Mouse (Mus musculus) hindbrain, embryonic 11.5 days (tissue): ENCODE results near the gene Tgtp2. TPM values are rescaled to one million over a fixed set of nuclear protein-coding genes. Genes with fewer than 3 reads are reported as not detected.
A peak's percentile ranks its signal among the peaks of the same experiment; 100 is the strongest.

Experiments
- ATAC-seq: fragments of 200-750 bp; cut with Nextera tagmentation; 2 replicates; pipeline ENCODE4 v1.8.0; 2017; ENCODE audit warnings: mild to moderate bottlenecking, moderate TSS enrichment, moderate library complexity; ENCODE audit not compliant: low FRiP score
- DNase-seq: peaks from one replicate; pipeline ENCODE4 v3.0.0-alpha.2; 2015; ENCODE audit warnings: low spot score
- H3K27ac ChIP-seq: fragments of 300-500 bp; sonication (generic); 2 replicates; pipeline ENCODE4 v1.5.1; 2014; ENCODE audit warnings: mild to moderate bottlenecking, low read depth, low read length
- H3K27me3 ChIP-seq: fragments of 300-500 bp; sonication (generic); 2 replicates; pipeline ENCODE4 v1.6.1; 2014; ENCODE audit warnings: mild to moderate bottlenecking, low read length, moderate library complexity, mixed read lengths; ENCODE audit not compliant: control insufficient read depth, insufficient read depth
- H3K36me3 ChIP-seq: fragments of 300-500 bp; sonication (generic); 2 replicates; pipeline ENCODE4 v1.6.1; 2014; ENCODE audit warnings: mild to moderate bottlenecking, low read length, moderate library complexity, mixed read lengths; ENCODE audit not compliant: control insufficient read depth, insufficient read depth
- H3K4me1 ChIP-seq: fragments of 300-500 bp; sonication (generic); replicated peaks from 2 replicates; pipeline ENCODE4 v1.6.1; 2014; ENCODE audit warnings: low read length, mixed read lengths; ENCODE audit not compliant: control insufficient read depth, insufficient read depth
- H3K4me2 ChIP-seq: fragments of 300-500 bp; sonication (generic); replicated peaks from 2 replicates; pipeline ENCODE4 v1.6.1; 2014; ENCODE audit warnings: mild to moderate bottlenecking, low read depth, low read length
- H3K4me3 ChIP-seq: fragments of 300-500 bp; sonication (generic); 2 replicates; pipeline ENCODE4 v1.5.1; 2014; ENCODE audit warnings: low read depth, low read length
- H3K9ac ChIP-seq: fragments of 300-500 bp; sonication (generic); 2 replicates; pipeline ENCODE4 v1.6.1; 2014; ENCODE audit warnings: low read depth, low read length
- H3K9me3 ChIP-seq: fragments of 300-500 bp; sonication (generic); 2 replicates; pipeline ENCODE4 v1.6.1; 2016; ENCODE audit warnings: low read length; ENCODE audit not compliant: control insufficient read depth
- WGBS: fragments of 180-500 bp; shearing (Covaris S2); extraction: QIAGEN DNeasy Blood & Tissue Kit; methylation state at CpG from one replicate; pipeline ENCODE4 v1.1.7; 2014; 5-methylcytosine and 5-hydroxymethylcytosine counted together
- polyA plus RNA-seq: library from polyadenylated mRNA; unstranded; fragments of >200 nt; fragmentation: Nextera tagmentation; extraction: Ambion mirVana; gene quantifications from 2 replicates; pipeline ENCODE4 v1.2.1, GENCODE M21; 2014

The Tgtp2 gene
- polyA plus RNA-seq, 1 experiment from 2014 or later: not detected

DNA sequence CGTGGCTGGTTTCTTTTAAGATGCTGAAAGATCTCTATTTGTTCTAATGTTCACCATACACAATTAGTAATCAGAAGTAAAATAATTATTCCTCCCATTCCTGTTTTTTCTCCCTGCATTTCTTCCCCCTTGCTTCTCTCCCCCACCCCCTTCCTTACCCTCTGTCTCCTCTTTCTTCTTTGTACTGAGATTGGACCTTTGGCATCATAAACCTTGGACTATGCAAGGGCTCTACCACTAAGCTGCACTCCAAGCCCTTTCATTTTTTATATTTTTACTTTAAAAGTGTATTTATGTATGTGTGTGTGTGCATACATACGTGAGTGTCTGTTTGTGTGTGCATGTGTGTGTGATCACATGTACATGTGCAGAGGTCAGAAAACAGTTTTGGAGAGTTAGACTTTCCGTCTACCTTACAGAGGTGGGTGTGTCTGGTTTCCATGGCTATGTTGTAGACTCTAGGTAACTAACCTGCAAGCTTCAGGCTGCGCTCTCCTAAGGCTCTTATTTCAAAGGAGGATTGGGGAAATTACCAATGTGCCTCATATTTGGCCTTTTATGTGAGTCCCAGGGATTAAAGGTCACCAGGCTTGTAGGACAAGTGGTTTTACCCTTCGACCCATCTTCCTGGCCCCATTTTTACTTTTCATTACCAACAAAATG lies 25.1 kb upstream of the Tgtp2 start:
- no peak overlapping the region for H3K27ac ChIP-seq
- H3K4me1 ChIP-seq: no peaks in the 10 kb centered on the region
- no peaks in the 10 kb centered on the region for H3K27me3 ChIP-seq
- no peak overlapping the region for H3K4me2 ChIP-seq
- 87% methylated on average over 5 of the region's 5 CpGs for WGBS
- no peaks in the 10 kb centered on the region for H3K9me3 ChIP-seq
- H3K4me3 ChIP-seq: no peak overlapping the region
- no peak overlapping the region for H3K9ac ChIP-seq
- DNase-seq (no peak), ATAC-seq (no peak)
- no peaks in the 10 kb centered on the region for H3K36me3 ChIP-seq

GRCm38 (mm10) chr11:49087830-49088616 lies 24.0 kb upstream of the Tgtp2 start:
- H3K27me3 ChIP-seq: no peaks in the 10 kb centered on the region
- no peaks in the 10 kb centered on the region for H3K36me3 ChIP-seq
- no peak overlapping the region for H3K4me2 ChIP-seq
- no peaks in the 10 kb centered on the region for H3K4me1 ChIP-seq
- peak; percentile 9 for DNase-seq
- 0 out of 2 replicates have a peak, but pooled peaks have one; percentile 38 for ATAC-seq
- no peaks in the 10 kb centered on the region for H3K9me3 ChIP-seq
- H3K27ac ChIP-seq: no peak overlapping the region
- no peak overlapping the region for H3K9ac ChIP-seq
- 46% methylated on average over 22 of the region's 22 CpGs for WGBS
- H3K4me3 ChIP-seq: no peak overlapping the region

- Histone ChIP-seq H3K27ac (no peak overlapping the region), H3K27me3 (no peaks in the 10 kb centered on the region), H3K36me3 (no peaks in the 10 kb centered on the region), H3K4me3 (no peak overlapping the region), H3K4me1 (no peaks in the 10 kb centered on the region), H3K4me2 (no peak overlapping the region), H3K9me3 (no peaks in the 10 kb centered on the region), H3K9ac (no peak overlapping the region)
- ATAC-seq (no peak), DNase-seq (no peak)
- WGBS: 83% methylated on average over 6 of the region's 6 CpGs
These were observed 22.9 kb upstream of the Tgtp2 start for GRCm38 (mm10) chr11:49086858-49087361.

GRCm38 (mm10) chr11:49084875-49085274 lies 20.9 kb upstream of the Tgtp2 start:
- no peak overlapping the region for H3K9ac ChIP-seq
- 36% methylated on average over 3 of the region's 3 CpGs for WGBS
- H3K27me3 ChIP-seq: no peaks in the 10 kb centered on the region
- ATAC-seq (no peak), DNase-seq (no peak)
- no peak overlapping the region for H3K4me2 ChIP-seq
- H3K36me3 ChIP-seq: no peaks in the 10 kb centered on the region
- no peak overlapping the region for H3K4me3 ChIP-seq
- H3K27ac ChIP-seq: no peak overlapping the region
- no peaks in the 10 kb centered on the region for H3K9me3 ChIP-seq
- H3K4me1 ChIP-seq: no peaks in the 10 kb centered on the region

DNA sequence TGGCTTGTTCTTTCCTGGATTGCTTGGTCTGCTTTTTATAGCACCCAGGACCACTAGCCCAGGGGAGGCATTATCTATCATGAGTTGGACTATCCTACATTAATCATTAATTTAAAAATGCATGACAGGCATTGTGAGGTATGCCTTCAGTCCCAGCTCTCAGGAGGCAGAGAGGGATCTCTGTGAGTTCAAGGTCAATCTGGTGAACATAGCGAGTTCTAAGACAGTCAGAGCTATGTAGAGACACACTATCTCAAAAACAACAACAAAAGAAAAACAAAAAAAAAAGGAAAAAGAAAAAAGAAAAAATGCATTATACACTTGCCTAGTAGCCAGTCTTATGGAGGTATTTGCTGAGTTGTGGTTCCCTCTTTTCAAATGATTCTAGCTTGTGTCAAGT lies 20.4 kb upstream of the Tgtp2 start:
- Histone ChIP-seq H3K27me3 (no peaks in the 10 kb centered on the region), H3K4me1 (no peaks in the 10 kb centered on the region), H3K27ac (no peak overlapping the region), H3K9me3 (no peaks in the 10 kb centered on the region), H3K4me3 (no peak overlapping the region), H3K36me3 (no peaks in the 10 kb centered on the region), H3K9ac (no peak overlapping the region), H3K4me2 (no peak overlapping the region)
- no peak for DNase-seq
- no peak for ATAC-seq
- 83% methylated on average over 1 of the region's 1 CpGs for WGBS

DNA sequence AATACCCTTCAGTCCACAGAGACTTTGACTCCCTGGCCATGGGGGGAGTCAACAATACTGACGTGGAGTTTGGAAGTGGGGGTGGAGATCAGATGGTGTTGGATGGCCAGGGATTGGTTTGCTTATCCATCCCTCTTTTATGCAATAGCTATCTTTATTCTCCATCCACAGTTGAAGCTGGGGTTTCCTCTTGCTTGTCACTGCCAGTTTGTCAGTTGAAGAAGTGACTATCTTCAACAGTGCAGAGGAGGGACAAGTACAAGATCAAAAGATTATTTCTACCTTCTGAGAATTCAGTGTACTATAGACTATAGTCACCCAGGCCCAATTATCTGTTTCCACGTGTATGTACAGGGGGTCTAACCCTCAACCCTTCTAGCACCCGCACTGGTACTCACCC lies 19.8 kb upstream of the Tgtp2 start:
- no peak overlapping the region for H3K4me2 ChIP-seq
- no peaks in the 10 kb centered on the region for H3K4me1 ChIP-seq
- no peaks in the 10 kb centered on the region for H3K27me3 ChIP-seq
- no peaks in the 10 kb centered on the region for H3K9me3 ChIP-seq
- no peak overlapping the region for H3K9ac ChIP-seq
- DNase-seq (no peak), ATAC-seq (no peak)
- H3K36me3 ChIP-seq: no peaks in the 10 kb centered on the region
- no peak overlapping the region for H3K27ac ChIP-seq
- 81% methylated on average over 3 of the region's 3 CpGs for WGBS
- no peak overlapping the region for H3K4me3 ChIP-seq

DNA sequence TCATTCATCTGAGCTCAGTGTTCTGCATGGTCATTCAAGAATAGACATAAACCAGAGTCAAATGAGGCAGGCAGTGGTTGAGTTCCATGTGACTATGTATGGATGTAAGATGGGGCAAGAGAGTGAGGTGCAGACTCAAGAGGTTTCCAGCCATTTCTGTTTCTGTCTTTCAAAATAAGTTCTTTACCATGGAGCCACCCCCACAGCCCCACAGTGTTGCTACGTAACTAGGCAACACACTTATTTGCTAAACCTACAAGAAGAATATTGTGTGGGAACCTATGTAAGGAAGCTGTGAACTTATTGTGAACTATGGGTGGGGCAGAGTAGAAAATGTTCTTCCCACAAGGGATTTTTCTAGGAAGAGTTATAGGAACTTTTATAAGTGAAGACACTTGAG lies 19.1 kb upstream of the Tgtp2 start:
- Histone ChIP-seq H3K27ac (no peak overlapping the region), H3K9me3 (no peaks in the 10 kb centered on the region), H3K4me3 (no peak overlapping the region), H3K9ac (no peak overlapping the region), H3K27me3 (no peaks in the 10 kb centered on the region), H3K36me3 (no peaks in the 10 kb centered on the region), H3K4me1 (no peaks in the 10 kb centered on the region), H3K4me2 (no peak overlapping the region)
- ATAC-seq (no peak), DNase-seq (no peak)
- 91% methylated on average over 1 of the region's 1 CpGs for WGBS

DNA sequence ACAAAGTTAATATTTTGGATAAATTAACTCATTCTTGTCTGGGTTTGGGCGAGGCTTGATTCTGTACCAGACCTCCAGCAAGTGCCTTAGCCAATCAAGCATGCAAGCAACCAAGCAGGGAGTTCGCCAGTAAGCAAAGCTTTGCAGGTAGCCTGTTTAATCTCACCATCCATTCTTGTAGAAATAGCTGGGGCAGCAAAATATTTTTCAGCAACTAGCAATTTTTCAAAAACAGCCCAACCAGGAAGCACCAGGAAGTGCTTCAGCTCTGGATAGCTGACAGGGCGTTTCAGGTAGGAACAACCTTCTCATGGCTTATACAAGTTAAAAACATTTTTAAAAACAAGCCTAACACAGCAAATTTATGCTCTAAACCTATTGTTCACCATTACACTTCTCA lies 17.9 kb upstream of the Tgtp2 start:
- ATAC-seq (no peak), DNase-seq (no peak)
- H3K9ac ChIP-seq: no peak overlapping the region
- no peaks in the 10 kb centered on the region for H3K4me1 ChIP-seq
- no peaks in the 10 kb centered on the region for H3K27me3 ChIP-seq
- H3K9me3 ChIP-seq: no peaks in the 10 kb centered on the region
- H3K4me3 ChIP-seq: no peak overlapping the region
- no peak overlapping the region for H3K27ac ChIP-seq
- no peaks in the 10 kb centered on the region for H3K36me3 ChIP-seq
- no peak overlapping the region for H3K4me2 ChIP-seq
- 79% methylated on average over 3 of the region's 3 CpGs for WGBS

GRCm38 (mm10) chr11:49081356-49081755 lies 17.4 kb upstream of the Tgtp2 start:
- H3K27ac ChIP-seq: no peak overlapping the region

More at GRCm38 (mm10) chr11:49081356-49081755, 17.4 kb upstream of the Tgtp2 start:
- Histone ChIP-seq H3K4me3 (no peak overlapping the region), H3K9ac (no peak overlapping the region), H3K27me3 (no peaks in the 10 kb centered on the region), H3K4me2 (no peak overlapping the region), H3K36me3 (no peaks in the 10 kb centered on the region), H3K4me1 (no peaks in the 10 kb centered on the region), H3K9me3 (no peaks in the 10 kb centered on the region)
- DNase-seq (no peak), ATAC-seq (no peak)
- WGBS: 77% methylated on average over 4 of the region's 4 CpGs
